Mouse (Mus musculus) testis, adult 2 months (tissue): ENCODE measurements at regions not wholly inside any gene's neighbourhood (a gene's known extent, or its start where the extent isn't known, plus 50 kb on each side); places are given as distances from the start of the nearest gene placed in this dataset.

ENCODE experiments used
- CTCF ChIP-seq: fragments of 200-500 bp; IDR thresholded peaks from 2 replicates; pipeline ENCODE4 v1.5.1; 2012; ENCODE audit warnings: low read depth, mild to moderate bottlenecking, inconsistent platforms, low read length, moderate library complexity; ENCODE audit not compliant: control insufficient read depth, insufficient read depth, insufficient replicate concordance
- POLR2A ChIP-seq: fragments of 200-500 bp; IDR thresholded peaks from 2 replicates; pipeline ENCODE4 v1.6.1; 2012; ENCODE audit warnings: low read depth, mild to moderate bottlenecking, inconsistent platforms, low read length, moderate library complexity; ENCODE audit not compliant: control insufficient read depth

DNA sequence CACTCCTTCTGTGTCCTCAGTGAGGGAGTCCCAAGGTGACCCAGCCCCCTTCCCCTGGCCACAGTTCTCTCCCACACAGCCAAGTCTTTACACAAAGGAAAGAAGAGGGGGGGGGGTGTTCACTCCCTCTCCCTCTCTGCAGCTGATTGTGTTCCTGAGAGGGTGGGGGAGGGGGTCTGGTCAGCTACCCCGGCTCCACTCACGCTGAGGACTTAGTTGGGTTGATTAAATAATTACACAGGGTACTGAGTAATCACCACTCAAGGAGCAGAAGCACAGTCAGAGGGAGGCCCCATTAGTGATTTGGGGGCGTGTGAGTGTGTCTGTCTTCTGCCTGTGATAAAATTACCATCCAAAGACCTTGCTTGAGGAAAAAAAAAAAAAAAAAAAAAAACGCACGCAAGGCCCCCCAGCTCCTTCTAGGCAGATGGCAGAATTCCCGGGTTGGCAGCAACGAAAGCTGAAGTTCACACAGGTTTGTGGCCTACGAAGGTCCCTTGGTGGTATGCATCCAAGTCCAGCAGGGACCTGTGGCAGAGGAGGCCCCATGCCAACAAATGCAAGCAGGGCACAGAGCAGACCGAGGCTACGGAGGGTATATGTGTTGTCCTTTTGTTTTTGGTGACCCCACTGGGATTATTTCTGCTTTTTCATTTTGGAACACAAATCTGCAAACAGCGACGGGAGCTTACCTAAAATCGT lies 55.3 kb upstream of the Top1 start:
- TF ChIP-seq CTCF, result no peak
- TF ChIP-seq POLR2A, result no peak
